Mouse (Mus musculus): ENCODE data around the gene Stpg3. TPM values are rescaled to one million over a fixed set of nuclear protein-coding genes. Genes with fewer than 3 reads are reported as not detected.

Stpg3 gene
- total and polyA plus RNA-seq, 3 experiments, result 0.07 TPM; not detected in 2

GRCm38 (mm10) chr2:25193330-25193770 lies 21.1 kb downstream of the Stpg3 start (continued):
- peak; percentile 56 to 79 for TF ChIP-seq EP300 (IDR thresholded peaks at IDR 0.05; ENCODE audit: low read depth in 1 of 2, low read length in 2 of 2)
- TF ChIP-seq MAFK (IDR thresholded peaks at IDR 0.05; ENCODE audit: borderline replicate concordance, low read depth, low read length), result no peak
- no peak for TF ChIP-seq USF2 (IDR thresholded peaks at IDR 0.05; ENCODE audit: borderline replicate concordance in 1 of 2, insufficient read depth in 1 of 2, low read depth in 1 of 2, low read length in 2 of 2)
- TF ChIP-seq POLR2AphosphoS2 (IDR thresholded peaks at IDR 0.05; ENCODE audit: low read length), result peak; percentile 60; the same call in 1 of the 2 replicates
- no peak for TF ChIP-seq USF1 (IDR thresholded peaks at IDR 0.05; ENCODE audit: low read depth, low read length)
- no peak for TF ChIP-seq POLR2AphosphoS5 (IDR thresholded peaks at IDR 0.05; ENCODE audit: borderline replicate concordance, low read depth, low read length)
- TF ChIP-seq NRF1 (IDR thresholded peaks at IDR 0.05; ENCODE audit: insufficient read depth, low read depth, low read length, poor library complexity, severe bottlenecking), result no peak
- TF ChIP-seq CTCF (IDR thresholded peaks at IDR 0.05 in 2 of 3, conservative IDR thresholded peaks at IDR 0.05 in 1 of 3; ENCODE audit: control insufficient read depth in 1 of 3, insufficient read depth in 1 of 3, low read depth in 2 of 3, low read length in 3 of 3, poor library complexity in 1 of 3, severe bottlenecking in 1 of 3), result peak; percentile 93 to 99 (median 95)

DNA sequence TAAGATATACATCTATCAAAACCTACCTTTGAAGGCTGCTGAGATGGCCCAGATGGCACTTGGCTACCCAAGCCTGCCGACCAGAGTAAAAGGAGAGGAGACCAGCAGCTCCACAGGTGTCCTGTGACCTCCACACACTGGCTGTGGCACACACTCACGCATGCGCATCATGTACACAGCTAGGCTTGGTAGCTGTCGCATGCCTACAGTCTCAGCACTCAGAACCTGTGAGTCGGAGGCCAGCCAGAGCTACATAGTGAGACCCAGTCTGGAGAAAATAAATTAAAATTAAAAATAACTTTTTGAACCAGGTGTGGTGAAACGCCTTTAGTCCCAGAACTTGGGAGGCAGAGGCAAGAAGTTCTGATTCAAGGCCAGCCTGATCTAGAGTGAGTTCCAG lies 26.6 kb downstream of the Stpg3 start:
- TF ChIP-seq HCFC1 (IDR thresholded peaks at IDR 0.05; ENCODE audit: low read depth, low read length) (no peak), NELFE (IDR thresholded peaks at IDR 0.05; ENCODE audit: low read depth, low read length) (no peak), ZNF384 (IDR thresholded peaks at IDR 0.05; ENCODE audit: low read depth, low read length) (no peak), E2F4 (IDR thresholded peaks at IDR 0.05; ENCODE audit: borderline replicate concordance, low read depth, low read length) (no peak), TBP (IDR thresholded peaks at IDR 0.05; ENCODE audit: low read depth, low read length) (no peak), MAZ (IDR thresholded peaks at IDR 0.05; ENCODE audit: low read depth, low read length) (no peak), POLR2AphosphoS2 (IDR thresholded peaks at IDR 0.05; ENCODE audit: low read length) (no peak), EP300 (IDR thresholded peaks at IDR 0.05; ENCODE audit: low read depth in 1 of 2, low read length in 2 of 2) (no peak), ZKSCAN1 (IDR thresholded peaks at IDR 0.05; ENCODE audit: low read depth, low read length) (no peak), MXI1 (IDR thresholded peaks at IDR 0.05; ENCODE audit: low read depth, low read length) (no peak), UBTF (IDR thresholded peaks at IDR 0.05; ENCODE audit: borderline replicate concordance, insufficient read depth, low read depth, low read length) (no peak), ZC3H11A (IDR thresholded peaks at IDR 0.05; ENCODE audit: low read depth, low read length) (no peak), MAX (IDR thresholded peaks at IDR 0.05; ENCODE audit: low read length) (no peak), KAT2A (conservative IDR thresholded peaks at IDR 0.05; ENCODE audit: low read depth, low read length) (no peak), CTCF (IDR thresholded peaks at IDR 0.05 in 2 of 3, conservative IDR thresholded peaks at IDR 0.05 in 1 of 3; ENCODE audit: control insufficient read depth in 1 of 3, insufficient read depth in 1 of 3, low read depth in 2 of 3, low read length in 3 of 3, poor library complexity in 1 of 3, severe bottlenecking in 1 of 3) (no peak), JUND (IDR thresholded peaks at IDR 0.05; ENCODE audit: low read depth, low read length) (no peak)
- Histone ChIP-seq H3K27me3 (ENCODE audit: control insufficient read depth in 1 of 2, insufficient read depth in 2 of 2, low read length in 2 of 2) (no peaks in the 10 kb centered on the region), H3K4me1 (ENCODE audit: control insufficient read depth in 1 of 2, insufficient read depth in 2 of 2, low read length in 2 of 2) (peaks cover 1 to 6% of the 10 kb centered on the region in 2 experiments; a peak in 2 of 4 replicates)

More for the DNA sequence above, 26.6 kb downstream of the Stpg3 start:
- Histone ChIP-seq H3K9me3 (replicated peaks; ENCODE audit: insufficient read depth, low read length) (no peaks in the 10 kb centered on the region), H3K27ac (ENCODE audit: control insufficient read depth, low read depth, low read length) (no peak overlapping the region), H3K9ac (ENCODE audit: control insufficient read depth, low read depth, low read length, poor library complexity, severe bottlenecking) (no peak overlapping the region), H3K79me2 (ENCODE audit: control insufficient read depth, insufficient read depth, low read length, poor library complexity) (no peaks in the 10 kb centered on the region; the same call in 1 of the 2 replicates), H3K36me3 (ENCODE audit: control insufficient read depth in 1 of 2, insufficient read depth in 2 of 2, low read length in 2 of 2) (peaks cover 0 to 6% of the 10 kb centered on the region in 2 experiments; a peak in 2 of 4 replicates), H3K4me3 (ENCODE audit: control insufficient read depth in 1 of 2, insufficient read depth in 1 of 2, low read depth in 2 of 2, low read length in 2 of 2) (no peak overlapping the region)
- no peak for DNase-seq (ENCODE audit: low read depth, low spot score)
